Mouse (Mus musculus): ENCODE data around the gene St8sia6. TPM values are rescaled to one million over a fixed set of nuclear protein-coding genes. Genes with fewer than 3 reads are reported as not detected.
A peak's percentile ranks its signal among the peaks of the same experiment; 100 is the strongest.

Gene St8sia6
- 1 to 10 TPM; 3.0 to 3.4 TPM for total RNA-seq (2021)
- long read RNA-seq, experiment 1, partial matches to known transcripts, result 0 of 1 reads
- long read RNA-seq, experiment 1, other reads (novel, unspliced or antisense), result 1 of 1 reads
- long read RNA-seq, experiment 2, result 0 reads

DNA sequence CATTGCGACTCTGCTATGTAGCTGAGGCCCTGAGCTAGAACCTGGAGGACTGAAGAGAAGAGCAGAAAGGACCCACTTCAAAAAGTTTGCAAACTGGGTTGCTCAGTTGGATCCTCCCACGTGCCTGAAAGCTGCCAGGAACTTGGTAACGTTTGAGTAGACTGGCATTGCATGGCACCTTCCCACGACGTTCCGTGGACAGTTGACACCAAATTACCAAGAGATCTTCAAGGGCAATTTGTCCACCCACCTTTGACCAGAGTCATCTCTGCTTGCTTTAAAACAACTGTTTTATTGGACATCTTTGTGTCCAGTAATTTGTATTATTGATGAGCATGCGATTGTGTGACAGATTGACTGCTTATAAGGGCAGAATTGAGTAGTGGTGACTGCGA, at the start of gene St8sia6:
St8sia6 (minus strand) TSS at position 96 of the 395 bp plus-strand sequence.
- no peak for DNase-seq

DNA sequence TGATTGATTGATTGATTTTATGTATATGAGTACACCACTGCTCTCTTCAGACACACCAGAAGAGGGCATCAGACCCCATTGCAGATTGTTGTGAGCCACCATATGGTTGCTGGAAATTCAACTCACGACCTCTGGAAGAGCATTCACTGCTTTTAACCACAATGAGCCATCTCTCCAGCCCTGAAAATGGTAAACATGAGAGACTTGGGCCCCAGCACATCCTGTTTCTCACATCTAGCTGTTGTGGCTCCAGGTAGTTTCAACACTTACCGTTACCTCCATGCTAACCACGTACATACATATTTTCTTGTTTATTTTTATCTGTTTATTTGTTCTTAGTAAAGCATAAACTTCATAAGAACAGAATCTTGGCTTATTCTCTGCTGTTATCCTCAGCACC, 42.4 kb upstream of the St8sia6 start:
- no peak for DNase-seq

DNA sequence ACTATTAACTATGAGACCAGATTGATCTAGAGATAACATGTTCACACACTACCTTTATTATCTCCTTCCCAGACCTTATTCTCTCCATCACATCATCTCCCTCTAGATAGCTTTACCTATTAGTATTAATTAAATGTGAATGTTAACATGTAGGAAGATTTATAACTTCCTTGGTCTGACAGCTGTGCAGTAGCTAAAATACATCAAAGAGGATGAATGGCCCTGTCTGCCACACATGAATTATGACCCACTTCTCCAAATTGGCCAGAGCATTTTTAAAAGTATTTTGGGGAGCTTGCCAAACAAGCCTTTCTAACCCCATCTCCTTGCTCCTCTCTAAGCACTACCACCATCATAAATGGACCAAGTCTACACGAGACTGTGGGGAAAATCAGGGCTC, 41.1 kb upstream of the St8sia6 start:
- no peak for DNase-seq

DNA sequence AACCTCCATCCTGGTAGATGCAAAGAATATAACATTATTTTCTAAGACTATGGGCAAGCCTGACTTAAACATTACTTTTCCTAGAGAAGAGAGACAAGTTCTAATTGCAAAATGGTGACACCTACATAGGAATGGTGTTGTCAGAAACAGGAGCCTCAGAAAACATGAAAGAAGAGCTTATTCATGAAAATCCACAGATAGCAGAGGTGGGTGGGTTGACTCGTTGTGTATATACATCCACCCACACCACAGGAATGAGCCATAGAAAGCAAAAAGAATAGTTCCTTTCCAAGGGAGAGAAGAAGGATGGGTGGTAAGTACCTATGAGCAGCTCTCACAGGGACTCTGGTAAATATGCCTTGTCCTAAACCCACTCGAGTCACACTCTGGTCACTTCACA, 22.8 kb upstream of the St8sia6 start:
- no peak for DNase-seq

DNA sequence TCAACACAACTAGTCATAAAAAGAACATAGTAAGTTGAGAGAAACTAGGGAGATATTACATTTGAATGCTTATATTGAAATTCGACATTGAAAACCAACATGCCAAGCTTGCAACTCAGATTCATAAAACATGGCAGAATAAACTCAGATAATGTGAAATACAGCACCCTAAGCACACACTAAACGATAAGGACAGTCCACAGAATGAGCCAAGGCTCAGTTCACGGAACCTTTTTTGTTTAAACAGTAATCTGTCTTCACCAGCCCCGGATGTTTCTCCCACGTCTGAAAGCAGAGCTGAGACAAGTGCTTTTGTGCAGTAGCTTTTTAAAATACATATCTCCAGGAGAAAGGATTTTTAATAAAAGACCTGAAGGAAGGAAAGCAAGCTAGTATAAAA, 14.7 kb upstream of the St8sia6 start:
- no peak for DNase-seq

DNA sequence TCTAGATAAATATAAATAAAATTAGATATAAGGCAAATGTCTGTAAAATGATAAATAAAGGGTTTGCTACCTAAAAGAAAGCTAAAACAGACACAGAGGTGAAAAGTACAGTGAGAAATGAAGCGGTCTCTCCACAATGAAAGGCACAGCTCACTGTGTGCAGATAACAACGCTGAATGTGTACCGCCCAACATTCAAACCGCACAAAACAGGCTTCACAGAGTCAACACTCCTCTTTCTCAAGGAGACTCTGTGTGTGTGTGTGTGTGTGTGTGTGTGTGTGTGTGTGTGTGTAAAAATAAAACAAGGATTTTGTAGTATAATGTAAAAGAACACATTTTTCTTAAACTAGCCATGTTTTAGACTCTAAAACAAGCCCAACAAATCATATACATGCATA, 14.1 kb upstream of the St8sia6 start:
- no peak for DNase-seq

DNA sequence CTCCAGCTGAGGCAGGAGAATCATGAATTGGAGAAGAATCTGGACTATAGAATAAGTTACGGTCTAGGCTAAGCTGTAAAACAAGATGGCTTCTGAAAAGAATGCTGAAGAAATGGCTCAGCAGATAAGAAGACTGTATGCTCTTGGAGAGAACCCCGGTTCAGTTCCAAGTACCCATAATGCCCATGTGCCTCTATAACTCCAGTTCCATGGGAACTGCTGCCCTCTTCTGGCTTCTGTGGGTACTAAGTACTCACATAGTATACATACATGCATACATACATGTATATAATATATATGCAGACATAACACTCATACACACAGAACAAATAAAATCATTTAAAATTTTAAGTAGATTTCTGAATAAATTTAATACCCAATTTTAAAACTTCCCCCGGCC, 12.3 kb upstream of the St8sia6 start:
- DNase-seq, result no peak

DNA sequence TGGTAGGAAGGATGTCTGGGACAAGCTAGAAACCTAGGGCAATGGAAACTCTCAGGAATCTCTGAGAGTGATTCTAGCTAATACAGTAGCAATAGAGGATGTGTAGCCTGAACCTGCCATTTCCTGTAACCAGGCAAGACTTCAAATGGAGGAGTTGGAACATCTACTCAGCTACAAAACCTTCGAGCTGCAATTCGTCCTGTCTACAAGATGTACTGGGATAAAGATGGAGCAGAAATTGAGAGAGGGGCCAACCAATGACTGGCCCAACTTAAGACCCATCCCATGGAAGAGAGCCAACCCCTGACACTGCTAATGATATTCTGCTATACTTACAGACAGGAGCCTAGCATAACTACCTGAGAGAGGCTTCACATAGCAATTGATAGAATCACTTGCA, 6.8 kb upstream of the St8sia6 start:
- no peak for DNase-seq

DNA sequence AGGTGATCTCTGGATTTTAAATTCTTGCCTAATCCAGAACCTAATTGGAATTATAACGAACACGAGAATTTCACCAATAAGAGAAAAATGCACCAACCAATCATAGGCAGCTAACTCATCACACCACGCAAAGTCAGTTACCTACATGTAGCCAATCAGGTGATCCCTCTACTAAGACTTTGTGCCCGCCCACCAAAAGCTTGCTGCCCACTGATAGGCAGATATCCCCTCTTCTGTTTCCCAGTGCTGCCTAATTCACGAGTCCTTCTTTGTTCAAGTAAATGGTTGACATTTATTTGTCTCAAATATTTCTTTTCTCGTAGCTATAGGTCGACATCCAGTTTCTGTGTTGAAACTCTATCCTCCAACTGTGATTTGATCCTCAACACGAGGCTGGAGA, 582 bp upstream of the St8sia6 start:
- DNase-seq, result no peak

DNA sequence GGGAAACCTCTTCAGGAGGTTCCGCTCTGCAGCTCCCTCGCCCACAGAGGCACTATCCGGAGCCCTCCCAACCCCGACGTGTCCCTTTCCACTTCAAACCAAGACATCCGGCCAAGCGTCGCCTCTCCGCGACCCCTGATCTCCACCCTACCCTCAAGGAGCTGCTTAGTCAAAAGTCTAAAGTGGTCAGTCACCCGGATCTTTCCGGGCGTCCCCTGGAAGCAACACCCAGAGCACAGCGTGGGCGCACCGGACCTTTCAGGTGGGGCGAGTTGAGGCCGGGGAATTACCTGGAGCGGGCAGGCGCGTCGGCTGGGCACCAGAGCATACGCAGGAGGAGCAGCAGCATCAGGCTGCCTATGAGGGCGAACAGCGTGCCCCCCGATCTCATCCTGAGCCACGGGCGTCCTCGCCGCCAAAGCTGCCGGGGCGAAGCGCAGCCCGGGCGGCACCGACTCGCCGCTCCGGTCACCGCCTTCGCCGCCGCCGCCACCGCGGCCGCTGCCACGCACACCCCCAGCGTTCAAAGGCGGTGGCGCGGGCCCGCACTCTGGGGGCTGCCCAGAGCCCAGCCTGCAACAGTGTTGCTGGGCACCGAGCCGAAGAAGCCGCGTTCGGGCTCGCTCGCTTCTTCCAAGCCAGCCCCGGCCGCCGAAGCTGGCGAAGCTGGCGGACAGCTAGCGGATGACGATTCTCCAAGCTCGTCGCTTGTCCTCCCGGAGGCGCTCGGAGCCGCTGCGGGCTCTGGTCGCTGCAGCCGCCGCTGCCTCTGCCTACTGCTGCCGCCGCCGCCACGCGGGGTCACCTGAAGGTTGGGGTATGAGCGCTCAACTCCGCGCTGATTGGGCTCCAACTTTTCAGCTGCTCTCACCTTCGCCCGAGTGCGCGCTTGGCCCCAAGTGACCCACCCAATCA, 553 bp downstream of the St8sia6 start:
- peak; percentile 25 to 42 for DNase-seq

DNA sequence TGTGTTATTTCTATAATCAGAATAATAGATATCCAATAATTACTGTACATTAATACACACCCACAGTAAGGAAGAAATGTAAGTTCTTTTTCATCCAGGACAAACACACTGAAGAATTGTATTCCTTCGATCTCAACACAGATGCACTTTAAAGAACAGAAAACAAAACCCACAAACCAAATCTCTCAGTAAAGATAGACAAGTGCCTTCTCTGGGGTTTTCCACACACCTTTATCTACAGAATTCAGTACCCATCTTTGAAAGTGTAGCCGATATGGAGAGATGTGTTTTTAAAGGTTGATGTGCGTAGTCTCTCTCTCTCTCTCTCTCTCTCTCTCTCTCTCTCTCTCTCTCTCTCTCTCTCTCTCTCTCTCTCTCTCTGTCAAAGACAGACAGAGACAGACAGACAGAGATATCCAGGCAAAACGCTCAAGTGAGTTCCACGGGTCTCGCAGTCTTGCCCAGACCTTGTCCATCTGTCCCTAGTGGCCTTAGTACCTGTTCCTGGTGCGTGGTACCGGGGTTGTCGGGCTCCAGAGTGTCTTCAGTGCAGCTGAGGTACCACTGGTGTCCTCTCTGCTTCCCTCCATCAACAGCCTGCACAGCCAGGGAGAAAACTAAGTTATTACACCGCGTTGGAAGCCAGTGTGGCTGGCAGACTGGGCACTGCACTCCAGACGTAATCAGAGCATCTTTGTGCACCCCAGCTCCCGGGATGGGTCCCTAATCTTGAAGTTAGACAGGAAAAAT, 1.4 kb downstream of the St8sia6 start:
- no peak for DNase-seq

DNA sequence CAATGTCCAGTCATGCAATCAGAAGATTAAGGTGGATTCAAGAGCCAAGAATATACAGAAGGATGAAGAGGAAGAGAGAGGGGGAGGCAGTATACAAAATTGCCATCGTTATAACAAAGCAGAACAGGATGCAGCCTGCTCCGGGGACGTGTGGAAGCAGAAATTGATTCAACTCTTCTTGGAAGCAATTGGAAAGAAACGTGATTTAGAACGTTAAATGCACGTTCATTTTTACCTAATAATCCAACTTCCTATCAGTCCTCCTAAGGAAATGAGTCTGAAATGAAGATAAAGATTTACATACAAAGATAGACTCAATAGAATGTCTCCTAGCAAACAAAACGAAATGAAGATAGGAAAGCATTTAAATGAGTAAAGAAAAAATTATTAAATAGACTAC, 2.3 kb downstream of the St8sia6 start:
- no peak for DNase-seq

DNA sequence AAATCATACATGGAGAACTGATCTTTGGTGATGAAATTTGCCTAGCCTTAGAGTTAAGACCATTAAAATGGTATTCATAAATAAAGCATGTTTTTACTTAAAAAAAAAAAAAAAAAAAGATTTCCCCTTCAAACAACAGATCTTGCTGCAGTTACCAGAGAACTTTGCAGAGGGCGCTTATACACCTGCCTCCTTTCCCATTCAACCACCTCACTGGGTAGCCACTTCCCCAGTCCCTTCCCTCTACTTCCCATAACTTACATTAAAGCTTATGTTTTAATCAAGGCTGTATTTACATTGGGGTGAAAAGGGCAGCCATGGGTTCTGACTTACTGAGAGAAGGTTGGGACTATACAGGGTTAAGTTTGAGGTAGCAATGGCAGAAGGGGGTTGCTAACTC, 4.5 kb downstream of the St8sia6 start:
- no peak for DNase-seq

DNA sequence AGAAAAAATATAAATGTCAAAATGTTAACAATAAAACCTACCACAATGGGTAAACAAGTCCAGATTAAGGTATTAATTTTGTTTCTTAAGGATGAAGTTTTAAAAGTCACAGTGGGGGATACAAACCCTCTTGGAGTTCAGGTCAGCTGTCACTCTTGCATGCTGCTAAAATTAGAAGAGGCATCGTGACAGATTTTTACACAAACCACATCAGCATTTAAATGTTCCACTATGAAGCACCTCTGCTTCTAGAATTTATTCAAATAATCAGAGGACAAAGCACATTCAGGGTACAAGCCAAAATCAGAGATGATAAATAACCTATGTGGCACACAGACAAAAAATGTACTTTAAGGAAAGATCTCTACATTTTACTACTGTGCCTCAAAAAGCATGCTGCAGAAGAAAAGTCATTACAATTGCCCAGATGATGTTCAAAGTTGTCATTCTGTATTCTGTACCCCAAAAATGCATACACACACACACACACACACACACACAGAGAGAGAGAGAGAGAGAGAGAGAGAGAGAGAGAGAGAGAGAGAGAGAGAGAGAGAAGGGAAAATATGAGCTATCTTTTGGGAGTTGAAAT, 7.2 kb downstream of the St8sia6 start:
- DNase-seq, result no peak

DNA sequence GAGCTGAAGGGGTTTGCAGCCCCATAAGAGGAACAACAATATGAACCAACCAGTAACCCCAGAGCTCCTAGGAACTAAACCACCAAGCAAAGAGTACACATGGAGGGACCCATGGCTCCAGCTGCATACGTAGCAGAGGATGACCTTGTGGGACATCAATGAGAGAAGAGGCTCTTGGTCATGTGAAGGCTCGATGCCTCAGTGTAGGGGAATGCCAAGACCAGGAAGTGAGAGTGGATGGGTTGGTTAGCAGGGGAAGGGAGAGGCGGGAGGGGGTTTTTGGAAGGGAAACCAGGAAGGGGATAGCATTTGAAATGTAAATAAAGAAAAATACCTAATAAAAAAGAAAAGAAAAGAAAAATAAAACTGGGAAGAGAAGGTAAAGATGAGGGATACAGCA, 7.9 kb downstream of the St8sia6 start:
- peak in 1 of 2 experiments; percentile 19 for DNase-seq

DNA sequence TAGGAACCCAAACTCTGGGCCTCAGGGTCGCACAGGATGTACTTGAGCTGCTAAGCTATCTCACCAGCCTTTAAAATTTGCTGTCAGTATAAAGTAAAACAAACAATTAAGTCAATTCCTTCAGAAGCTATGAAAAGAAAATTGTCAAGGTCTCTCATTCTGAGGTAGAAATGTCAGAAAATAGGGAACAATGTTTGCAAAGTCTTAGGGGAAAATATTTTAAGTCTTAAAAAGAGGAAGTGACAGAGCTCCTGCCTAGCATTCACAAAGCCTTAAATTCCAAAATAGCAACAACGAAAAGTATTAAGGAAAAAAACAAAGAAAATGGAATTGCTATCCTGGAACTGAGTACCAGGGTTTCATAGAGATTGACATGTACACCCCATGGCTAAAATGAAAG, 8.6 kb downstream of the St8sia6 start:
- DNase-seq, result no peak

DNA sequence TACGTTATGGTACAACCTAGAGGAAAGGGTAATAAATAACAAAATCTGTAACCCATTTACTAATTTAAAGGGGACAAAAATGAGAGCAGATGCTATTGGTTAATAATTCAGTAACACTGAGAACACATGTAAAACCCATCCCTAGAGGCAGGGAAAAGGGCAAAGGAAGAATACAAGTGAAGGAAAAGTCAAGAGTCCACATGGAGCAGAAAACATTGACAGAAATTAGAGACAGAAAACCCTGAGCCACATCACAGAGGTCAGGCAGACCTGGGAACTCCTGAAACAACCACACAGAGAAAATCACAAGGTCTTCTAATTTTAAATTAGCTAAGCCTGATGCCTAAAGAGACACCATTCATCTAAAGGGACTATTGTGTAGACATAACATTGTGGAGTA, 9.4 kb downstream of the St8sia6 start:
- no peak for DNase-seq

DNA sequence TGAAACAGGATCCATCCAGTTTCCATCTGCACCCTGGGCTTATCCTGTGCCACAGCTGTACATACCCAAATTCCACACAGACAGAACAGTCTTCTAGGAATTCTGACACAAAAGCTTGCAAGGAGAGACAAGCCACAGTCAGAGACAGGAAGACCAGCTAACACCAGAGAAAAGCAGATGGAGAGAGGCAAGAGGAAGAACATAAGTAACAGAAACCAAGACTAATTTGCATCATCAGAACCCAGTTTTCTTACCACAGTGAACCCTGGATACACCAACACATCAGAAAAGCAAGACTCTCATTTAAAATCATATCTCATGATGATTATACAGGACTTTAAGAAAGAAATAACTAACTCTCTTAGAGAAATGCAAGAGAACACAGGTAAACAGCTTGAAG, 16.8 kb downstream of the St8sia6 start:
- no peak for DNase-seq

DNA sequence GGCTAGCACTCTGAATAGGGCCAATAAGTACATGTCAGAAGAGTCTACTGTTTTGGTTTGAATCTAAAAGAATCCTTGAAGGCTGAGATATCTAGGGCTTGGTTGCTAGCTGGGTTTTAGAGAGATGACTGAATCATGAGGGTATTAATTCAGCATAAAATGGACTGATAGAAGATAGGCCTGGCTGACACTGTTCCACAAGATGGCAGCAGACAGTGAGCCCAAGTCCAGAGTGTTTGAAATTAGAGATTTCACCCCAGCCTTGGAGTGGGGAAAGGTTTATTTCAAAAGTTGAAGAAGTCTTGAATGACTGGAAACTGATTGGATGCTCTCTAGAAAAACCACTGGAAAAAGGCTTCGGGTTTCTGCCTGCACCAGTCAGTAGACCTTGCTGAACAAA, 17.4 kb downstream of the St8sia6 start:
- DNase-seq, result no peak

DNA sequence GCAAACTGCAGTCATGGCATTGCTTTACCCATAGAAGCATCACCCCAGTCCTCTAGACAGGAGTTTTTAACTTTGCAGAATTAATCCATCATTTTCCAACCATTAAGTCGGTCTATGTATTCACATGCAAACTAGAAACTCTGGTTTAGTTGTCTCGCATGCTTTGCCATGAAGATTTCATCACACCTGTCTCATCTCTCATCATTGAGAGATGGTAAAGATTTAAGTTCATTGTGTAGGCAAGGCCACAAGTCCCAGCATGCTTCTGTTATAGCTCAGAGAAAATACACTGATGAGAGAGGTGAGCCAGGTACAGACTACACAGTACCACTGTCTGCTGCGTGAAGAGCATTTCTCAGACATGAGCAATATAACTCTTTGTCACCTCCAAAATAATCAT, 18.8 kb downstream of the St8sia6 start:
- no peak for DNase-seq

DNA sequence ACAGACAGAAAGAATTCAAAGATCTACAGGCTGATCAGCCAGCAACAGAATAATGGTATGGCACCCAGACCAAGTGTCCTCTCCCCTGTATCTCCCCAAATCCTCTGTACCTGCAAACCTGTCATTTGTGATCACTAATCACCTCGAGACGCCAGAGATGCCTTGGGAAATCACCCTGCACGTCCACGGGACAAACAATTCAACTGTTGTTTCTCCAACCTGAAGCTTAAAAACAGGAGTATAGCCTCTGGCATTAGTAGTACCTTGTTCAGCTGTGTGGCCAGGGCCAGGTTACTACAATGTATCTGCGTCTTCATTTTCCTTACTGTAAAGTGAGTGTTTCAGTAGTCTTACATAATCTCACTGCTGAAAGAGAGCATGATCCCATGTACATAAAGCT, 25.3 kb downstream of the St8sia6 start:
- no peak for DNase-seq

DNA sequence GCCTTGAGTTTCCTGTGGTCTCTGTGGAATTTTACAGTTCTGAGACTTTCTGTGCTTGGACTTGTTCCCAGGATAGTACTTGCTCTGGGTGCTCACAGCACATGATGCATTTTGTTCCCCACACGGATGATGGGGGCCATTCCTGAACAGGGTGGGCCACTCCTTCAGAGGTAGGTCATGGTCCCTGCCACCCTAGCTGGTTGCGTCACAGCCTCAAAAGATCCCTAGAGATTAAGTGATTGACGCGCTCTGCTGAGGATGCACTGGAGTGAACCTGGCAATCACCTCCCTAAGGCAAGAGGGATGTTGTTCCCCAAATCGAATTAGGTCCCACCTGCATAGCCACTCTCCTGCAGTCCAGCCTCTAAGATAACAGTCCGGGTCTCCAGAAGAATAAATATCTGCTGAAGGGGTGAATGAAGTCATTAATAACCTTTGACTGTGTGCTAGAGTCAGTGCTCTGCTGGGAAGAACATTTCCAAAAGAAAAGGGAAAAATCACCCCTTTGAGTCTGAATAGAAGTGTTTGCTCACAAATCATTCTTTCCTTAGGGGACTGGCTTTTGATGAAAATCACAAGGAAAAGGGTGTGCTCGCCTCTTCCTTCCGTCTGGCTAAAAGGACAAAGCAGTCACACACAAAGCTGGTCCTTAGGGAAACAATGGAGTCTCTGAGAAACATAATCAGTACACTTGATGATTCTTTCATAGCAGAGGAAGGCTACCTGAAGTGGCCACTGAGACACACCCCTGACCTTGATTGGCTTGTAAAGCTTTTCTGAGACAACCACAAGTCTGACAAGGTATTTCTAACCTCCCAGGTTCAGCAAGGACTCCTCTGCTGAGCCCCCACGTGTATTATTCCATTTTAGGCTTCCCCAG, 26.1 kb downstream of the St8sia6 start:
- DNase-seq, result no peak

Measured in heart, adult 18-20 months (tissue).